Mouse (Mus musculus) cerebellum, adult 11 months (tissue): ENCODE results near the gene Ncl.
"Not testable (repeated sequence)": the region's sequence is repeated elsewhere in the genome, so short reads cannot be mapped to it uniquely, and the experiment has no call there.

ENCODE experiments used
- DNase-seq: peaks from one replicate; pipeline ENCODE4 v3.0.0; 2022

Ncl gene

DNA sequence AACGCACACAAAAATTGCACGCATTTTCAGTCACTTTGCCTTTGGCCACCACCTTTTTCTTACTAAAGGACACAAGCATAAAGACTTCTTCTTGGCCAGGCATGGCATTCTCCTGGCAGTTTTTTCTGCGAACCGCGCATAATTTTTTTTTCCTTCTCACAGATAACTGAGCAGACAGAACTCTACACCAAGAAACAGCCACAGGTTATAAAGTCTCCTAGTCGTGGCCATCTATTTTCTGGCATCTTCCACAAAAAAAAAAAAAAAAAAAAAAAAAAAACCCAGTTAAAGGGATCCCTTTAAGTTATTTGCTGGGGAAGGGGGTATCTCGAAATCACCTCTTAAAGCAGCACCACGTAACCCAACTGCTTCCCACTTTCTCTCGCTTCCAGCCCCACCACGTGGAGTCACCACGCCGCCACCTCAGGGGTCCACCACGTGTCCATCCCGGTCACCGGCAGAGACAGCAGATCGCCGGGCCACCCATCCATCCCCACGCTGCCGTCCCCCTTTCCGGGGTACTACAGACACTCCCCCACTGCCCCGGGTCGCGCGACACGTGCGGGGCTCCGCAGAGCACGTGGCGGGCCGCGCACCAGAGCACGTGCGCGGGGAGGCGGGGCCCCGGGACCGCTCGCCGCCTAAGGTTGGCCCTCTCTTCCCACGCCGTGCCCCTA is 833 bp downstream of the Ncl start:
- DNase-seq = no peak

DNA sequence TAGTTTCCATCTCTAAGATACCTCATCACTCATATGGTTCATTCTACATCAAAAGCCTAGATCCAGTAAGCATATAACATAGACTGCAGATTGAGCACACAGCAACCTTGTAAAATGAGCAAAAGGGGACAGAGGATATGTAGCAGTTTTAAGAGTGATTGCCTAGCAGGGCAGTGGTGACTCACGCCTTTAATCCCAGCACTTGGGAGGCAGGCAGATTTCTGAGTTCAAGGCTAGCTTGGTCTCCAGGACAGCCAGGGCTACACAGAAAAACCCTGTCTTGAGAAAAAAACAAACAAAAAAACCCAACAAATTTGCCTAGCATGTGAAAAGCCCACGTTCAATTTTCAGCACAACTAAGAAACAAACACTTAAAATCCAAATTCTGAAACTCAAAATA is 5.0 kb downstream of the Ncl start:
- DNase-seq = no peak

DNA sequence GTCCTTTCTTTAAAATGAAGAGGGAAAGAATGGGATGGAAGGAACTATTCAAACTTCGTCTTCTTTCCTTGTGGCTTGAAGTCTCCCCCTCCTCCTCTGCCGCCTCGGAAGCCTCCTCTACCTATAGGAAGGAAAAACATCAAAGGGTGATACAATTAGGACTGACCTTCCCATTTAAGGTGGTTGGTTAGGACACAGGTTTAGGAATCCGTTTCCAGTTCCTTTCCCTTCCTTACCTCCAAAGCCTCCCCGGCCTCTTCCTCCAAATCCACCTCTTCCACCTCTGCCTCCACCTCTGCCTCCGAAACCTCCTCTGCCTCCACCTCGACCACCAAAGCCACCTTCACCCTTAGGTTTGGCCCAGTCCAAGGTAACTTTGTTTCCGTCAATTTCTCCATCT is 8.6 kb downstream of the Ncl start:
- no peak for DNase-seq

DNA sequence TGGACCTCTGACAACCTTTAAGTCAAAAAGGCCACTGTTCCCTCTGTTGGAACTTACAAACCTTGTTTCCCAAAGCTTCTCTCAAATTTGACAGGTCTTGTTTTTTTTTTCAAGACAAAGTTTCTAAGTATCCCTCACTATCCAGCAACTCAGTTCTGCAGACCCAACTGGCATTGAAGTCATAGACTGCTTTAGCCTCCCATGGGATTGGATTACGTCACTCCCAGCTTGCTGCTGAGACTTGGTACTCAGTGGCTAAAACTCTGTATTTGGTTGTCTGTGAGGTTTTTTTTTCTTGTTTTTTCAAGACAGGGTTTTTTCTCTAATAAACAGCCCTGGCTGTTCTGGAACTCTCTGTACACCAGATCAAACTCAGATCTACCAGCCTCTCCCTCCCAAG is 9.5 kb downstream of the Ncl start:
- DNase-seq = no peak

DNA sequence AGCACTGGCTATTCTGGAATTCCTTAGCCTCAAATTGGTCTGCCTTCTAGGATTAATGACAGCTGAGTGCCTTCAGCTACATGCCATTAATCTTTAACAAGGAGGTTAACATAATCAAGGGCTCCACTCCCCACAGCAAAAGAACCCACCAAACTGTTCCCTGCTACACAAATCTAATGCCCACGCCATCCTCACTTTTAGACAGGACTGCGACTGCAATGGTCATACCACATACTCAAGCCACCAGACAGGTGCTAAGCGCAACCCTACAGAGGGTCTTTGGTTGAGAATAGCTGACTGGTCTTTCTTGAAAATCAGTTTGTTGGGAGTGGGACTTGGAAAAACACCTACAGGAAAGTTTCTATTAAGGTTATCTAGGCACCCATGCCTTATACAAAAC is 10.0 kb downstream of the Ncl start:
- no peak for DNase-seq

DNA sequence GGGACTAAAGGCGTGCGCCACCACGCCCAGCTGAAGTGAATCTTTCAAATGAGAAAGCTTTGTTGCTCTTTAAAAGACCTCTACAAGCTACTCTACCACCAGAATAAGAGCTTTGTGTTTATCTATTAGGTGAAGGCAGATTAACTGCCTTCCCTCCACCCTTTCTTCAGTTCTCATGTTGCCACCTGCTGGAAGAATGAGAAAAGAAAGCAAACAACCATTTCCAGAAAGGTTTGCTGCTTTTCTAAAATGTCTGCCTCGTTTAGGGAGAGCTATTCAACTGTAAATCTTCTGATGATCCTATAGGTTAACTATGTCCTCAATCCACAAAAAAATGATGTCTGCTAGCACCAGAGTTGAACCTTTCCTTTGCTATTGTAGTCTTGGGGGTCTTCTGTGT is 10.4 kb downstream of the Ncl start:
- DNase-seq = no peak

DNA sequence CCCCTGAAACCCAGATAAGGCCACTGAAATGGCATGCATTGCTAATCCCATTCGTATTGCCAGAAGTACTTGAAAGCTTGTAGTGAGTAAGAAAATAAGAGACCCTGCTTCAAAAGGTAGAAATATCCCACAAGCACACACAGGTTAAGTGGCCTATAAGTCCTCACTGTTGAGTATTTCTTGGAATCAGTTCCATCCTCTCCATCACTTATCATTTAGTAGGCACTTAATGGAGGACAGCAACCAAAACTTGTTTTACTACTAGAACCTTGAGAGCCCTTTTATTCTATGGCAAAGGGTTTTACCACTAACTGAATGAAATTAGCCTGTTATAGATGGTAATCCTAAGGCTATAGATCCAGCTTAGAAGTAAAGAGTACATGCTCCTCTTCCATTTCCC is 11.1 kb downstream of the Ncl start:
- DNase-seq = no peak

DNA sequence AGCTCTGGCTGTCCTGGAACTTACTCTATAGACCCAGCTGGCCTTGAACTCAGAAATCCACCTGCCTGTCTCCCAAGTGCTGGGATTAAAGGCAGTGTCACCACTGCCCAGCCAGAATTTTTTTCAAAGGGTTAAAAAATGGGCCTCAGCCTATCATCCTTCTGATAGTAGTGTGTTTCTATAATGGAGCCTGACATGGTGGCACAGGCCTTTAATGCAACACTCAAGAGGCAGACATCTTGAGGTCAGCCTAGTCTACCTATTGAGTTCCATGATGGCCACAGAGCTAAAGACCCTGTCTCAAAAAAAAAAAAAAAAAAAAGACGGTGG is 11.5 kb downstream of the Ncl start:
- DNase-seq = no peak

DNA sequence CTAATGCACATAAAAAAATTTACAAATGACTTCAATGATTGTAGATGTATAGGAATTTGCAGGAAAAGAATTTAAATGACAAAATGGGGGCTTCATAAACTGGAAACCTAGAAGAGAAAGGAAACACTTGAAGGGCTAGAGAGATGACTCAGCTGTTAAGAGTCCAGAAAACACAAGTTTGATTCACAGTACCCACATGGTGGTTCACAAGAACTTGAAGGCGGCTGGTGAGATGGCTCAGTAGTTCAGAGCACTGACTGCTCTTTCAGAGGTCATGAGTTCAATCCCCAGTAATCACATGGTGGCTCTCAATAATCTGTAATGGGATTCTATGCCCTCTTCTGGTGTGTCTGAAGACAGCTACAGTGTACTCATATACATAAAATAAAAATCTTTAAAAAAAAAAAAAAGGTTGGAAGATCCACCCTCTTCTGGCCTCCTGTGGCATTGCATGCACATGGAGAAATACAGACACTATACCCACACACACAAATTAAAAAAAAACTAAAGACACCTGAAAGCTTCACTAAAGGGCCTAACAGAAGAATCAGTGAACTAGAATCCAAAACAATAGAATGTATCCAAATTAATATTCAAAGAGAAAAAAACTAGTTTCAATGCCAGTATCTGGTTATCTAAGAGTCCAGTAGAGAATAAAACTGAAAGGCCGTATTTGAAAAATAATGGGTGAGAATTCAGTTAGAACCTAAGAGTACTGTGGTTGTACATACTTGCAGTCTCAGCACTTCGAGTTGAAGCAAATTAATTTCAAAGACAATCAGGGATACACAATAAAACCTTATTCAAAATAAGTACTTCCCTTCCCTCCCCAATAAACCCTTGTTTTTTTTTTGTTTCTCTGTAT is 12.1 kb downstream of the Ncl start:
- DNase-seq = no peak

DNA sequence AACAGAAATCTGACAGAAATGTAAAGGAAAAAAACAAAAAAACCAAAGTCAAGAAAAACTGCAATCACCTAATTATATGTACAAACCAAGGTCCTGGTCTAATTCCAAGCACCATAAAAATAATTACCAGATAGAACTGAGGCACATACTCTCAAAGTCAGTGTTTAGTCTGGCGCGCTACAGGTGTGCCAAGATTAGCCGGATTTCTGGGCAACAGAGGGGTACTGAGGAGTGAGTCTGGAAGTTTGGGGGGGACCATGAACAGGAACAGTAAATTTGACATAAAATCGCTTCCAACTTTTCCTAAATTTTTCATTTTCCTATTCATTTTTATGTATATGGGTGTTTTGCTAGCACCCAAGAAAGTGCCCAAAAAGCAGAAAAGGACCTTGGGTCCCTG is 13.2 kb downstream of the Ncl start:
- no peak for DNase-seq

DNA sequence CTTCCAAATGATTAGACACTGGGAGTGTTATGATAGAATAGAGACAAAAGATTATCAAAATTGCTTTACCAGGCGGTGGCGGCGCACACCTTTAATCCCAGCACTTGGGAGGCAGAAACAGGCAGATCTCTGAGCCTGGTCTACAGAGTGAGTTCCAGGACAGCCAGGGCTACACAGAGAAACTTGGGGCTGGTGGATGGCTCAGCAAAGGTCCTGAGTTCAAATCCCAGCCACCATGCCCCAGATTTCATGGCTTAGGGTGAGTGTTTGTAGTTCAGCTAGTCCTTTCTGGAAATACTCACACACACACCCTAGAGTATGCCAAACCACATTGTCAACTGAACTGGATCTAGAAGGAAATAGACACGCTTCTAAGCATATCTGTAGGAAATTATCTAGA is 14.1 kb downstream of the Ncl start:
- no peak for DNase-seq

DNA sequence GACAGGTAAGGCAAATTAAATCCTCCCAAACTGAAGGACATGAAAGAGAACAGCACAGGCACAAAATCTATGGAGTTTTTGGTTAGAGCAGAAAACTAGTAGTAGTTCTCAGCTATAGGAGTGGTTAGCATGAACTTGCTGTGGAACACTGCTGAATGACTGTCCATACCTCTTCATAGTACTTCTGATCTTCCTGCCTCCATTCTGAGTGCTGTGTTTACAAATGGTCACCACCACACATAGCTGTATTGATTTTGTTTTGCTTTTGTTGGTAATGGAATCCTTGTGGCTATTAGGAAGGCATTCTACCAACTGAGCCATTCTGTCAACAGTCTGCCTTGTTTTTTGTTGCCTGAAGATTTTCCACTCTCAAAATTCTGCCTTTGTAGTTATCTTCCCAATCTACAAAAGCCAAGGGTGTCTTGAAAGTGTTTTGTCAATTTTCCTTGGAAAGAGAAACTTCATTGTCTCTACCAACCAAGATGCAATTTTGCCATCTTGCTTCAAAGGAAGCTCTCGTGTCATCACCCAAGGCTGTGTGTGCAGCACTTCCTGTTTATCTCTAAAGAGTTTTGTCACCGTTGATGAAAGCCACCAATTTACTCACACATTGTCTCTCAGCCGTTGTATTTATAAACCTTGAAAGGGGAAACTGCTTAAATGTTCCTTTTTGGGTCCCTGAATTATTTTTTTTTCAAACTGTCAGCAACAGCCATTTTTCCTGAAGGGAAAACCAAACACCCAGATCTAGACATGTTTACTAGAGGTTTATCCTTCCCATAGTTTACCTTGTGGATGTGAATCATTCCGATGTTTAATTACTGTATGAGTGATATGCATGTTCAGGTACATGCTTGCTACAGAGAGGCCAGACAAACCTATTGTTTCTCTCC is 15.0 kb downstream of the Ncl start:
- DNase-seq = no peak

DNA sequence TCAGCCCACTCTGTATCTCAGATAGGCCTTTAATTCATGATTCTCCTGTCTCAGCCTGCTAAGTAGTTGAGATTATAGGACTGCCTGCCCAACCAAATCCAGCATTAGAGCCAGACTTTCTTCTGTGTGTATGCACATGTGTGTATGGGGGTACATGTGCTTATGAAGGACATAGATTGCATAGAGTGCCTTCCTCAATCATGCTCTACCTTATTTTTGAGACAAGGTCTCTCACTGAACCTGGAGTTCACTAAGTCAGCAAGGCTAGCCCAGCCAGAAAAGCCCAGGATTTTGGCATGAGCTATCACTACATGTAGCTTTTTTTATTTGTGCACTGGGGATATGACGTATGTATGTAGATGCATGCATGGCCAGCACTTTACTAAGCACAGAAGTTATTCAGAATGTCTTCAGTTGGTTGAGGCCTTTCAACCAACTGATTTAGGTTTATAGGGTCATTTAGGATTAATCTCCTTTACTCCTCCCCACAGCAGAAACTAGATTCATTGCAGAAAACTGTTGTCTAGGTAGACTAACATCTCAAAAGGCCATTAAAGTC is 16.0 kb downstream of the Ncl start:
- DNase-seq = no peak

DNA sequence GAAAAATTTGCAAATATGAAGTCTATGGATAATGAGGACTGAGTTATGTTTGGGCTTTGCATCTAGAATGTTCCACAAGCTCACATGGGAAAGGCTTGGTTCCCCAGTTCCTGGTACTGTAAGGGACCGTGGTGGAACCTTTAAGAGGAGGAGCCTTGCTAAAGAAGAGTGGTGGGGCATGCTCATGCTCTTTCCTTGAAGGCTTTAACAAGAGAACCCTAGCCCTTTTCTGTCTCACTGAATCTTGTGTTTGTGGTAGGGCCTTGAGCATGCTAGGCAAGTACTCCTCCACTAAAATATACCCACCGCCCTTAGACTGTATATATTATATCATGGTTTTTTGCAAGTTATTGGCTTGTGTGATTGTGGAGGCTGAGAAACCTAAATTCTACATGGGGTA is 16.8 kb downstream of the Ncl start:
- no peak for DNase-seq

DNA sequence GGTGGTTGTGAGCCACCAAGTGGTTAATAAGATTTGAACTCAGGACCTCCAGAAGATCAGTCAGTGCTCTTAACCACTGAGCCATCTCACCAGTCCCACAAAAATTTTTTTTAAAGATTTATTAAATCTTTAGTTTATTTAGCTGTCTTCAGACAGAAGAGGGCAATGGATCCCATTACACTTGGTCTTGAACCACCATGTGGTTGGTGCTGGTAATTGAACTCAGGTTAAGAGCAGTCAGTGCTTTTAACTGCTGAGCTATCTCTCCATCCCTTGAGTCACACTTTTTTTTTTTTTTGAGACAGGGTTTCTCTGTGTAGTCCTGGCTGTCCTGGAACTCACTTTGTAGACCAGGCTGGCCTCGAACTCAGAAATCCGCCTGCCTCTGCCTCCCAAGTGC is 18.1 kb downstream of the Ncl start:
- DNase-seq = not testable (repeated sequence)

DNA sequence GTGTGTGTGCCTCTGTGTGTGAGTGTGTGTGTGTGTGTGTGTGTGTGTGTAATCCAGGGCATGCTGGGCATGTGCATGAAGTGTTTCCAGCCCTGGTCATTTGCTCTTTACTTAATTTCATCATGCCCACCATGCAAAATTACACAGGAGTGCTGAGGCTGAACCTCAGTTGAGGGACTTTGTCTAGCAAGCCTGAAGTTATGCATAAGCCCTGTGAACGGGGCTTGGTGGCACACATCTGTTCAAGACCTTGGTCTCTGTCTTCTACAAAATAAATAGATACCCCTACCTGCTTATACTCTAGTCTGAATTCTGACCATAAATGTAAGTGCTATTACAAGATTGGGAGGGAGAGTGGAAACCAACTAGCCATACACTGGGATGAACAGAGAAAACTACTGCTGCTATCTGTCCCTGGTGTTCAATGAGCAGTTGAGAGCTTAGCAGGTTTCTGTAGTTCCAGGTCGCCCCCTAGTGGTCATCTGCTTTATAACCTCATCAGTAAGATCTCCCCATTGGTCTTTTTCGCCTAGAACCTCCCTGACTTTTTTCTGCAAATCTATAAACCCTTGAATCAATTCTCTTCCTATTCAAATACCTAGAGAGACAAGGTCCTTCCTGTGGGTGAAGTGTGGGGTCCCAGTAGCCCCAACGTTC is 19.9 kb downstream of the Ncl start:
- DNase-seq = peak; percentile 81

DNA sequence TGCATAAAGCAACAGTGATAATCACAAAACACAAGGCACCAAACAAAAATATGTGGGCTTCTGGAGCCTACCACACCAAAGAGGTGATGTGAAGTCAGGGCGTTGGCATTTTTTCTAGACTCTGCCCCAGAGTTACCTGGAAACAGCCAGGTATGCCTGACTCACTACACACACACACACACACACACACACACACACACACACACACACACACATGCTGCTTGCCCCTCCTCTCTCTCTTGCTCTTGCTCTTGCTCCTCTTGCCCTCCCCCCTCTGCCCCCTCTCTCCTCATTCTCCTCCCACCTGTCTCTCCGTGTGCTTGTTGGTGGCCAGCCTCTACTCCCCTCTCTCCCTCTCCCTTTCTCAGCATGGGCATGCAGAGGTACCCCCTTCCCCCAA is 22.9 kb downstream of the Ncl start:
- no peak for DNase-seq

DNA sequence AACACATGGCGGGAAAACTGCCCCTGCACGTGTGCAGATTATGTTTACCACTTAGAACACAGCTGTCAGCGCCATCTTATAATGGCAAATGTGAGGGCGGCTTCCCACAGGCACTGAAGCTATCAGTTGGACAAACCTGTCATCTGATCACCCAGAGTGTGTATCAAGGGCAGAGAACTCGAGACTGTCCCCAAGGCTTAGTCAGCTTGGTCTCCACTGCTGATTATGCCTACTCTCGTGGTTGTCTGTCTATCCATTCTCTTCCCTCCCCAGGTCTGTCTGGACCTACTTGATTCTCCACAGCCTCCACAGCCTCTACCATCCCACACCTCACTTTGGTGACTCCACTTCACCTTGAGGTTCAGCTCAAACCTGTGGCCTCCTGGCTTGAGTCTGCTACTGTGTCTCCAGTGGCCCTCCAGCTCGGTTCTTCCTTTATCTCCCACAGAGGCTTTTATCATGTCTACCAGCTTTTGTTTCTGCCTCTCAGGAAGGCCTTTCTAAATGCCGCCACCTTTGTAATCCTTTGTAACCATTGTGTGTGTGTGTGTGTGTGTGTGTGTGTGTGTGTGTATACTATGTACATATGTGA is 38.3 kb downstream of the Ncl start:
- no peak for DNase-seq

DNA sequence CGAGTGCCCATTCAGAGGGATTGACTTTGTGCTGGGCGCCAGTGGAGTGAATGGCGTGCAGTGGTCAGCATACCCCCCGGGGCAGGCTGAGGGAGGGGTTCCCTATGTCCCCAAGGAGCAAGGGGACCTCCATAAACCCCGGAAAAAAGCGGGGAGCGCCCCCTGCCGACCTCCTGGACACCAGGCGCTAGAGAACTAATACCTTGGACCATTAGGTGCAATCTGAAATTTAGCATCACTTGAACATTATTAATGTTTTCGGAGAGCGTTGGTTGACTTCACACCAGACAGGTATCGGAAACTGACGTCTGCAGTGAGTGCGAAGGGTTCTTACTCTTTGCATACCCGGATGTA is 45.5 kb downstream of the Ncl start:
- no peak for DNase-seq

DNA sequence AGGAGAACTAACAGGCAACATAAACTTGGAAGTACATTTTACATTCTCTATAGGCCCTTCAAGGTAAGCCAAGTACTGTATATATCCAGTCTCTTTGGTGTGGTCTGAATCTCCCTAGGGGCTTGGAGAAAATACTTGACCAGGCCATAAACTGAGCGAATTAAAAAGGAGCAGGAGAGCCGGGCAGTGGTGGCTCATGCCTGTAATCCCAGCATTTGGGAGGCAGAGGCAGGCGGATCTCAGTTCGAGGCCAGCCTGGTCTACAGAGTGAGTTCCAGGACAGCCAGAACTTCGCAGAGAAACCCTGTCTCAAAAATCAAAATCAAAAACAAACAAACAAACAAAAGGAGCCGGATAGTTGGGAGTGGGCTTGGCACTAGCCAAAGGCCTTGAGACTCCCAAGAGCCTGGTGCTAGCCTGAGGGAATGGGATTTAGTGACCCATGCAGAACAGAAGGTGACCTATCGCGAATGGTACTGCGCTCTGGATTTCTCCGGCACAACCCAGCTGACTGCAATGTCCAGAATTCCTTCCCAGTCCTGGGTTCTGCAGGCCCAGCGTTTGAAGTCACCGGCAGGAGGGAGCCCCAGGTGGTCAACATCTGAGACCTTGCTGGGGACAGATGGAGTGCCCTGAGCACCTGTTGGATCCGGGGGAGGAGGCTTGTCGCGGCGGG is 46.0 kb downstream of the Ncl start:
- DNase-seq = no peak

DNA sequence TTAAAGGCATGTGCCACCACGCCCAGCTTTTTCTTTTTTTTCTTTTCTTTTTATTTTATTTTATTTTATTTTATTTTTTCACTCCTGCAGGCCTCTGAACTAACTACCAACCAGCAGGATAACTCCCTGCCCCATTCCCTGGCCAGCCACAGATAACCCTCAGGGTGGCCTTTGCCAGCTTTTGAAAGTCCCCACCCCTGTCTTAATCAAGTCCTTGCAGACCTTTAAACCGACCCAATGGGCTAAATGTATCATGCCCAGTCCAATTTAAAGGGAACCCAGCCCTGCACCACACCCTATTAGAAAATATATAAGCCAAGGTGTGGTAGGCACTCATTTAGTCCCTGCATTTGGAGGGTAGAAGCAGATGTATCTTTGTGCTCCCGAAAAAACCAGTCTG is 46.9 kb downstream of the Ncl start:
- no peak for DNase-seq

DNA sequence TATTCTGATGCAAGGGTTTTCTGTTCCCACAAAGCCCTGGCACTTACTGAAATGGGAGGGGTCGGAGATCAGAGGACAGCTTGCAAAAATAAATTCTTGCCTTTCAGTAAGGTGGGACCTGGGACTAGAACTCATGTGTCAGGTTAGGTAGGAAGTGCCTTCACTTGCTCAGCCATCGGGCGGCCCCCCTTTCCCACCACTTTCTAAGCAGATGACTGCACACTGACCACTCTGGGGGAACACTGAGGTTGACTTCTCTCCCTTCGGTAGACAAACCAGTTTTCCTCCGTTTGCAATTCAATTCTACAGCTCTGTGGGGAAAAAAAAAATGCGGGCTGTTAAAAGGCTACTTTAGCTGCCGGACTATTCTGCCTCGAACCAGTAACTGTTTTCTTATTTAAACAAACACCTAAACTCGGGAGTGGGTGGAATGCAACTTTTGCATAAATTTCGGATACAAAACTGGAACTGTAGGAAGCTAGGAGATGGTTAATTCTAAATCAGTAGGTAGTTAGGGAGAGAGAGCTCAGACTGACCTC is 47.7 kb downstream of the Ncl start:
- no peak for DNase-seq
